Mouse (Mus musculus): ENCODE measurements at regions not wholly inside any gene's neighbourhood (a gene's known extent, or its start where the extent isn't known, plus 50 kb on each side); places are given as distances from the start of the nearest gene placed in this dataset.

DNA sequence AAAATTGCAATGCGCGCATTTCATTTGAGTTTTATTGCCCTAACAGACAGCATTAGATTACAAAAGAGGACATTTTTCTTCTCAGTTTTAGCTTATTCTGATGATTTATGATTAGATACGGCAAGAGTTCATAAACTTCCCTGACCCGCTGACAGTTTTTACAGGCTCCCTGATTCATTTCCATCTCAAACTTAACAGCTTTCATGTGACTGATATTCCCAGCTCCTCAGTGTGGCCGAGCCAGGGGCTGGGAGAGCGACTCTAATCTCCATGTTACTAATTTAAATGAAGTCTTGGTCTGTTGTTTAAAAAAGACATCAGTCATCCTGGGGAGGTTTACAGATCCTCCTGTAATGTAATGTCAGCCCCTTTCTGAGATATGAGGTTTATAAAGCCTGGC is 355.5 kb upstream of the Prox1 start:
- no peak for DNase-seq (ENCODE audit: low spot score)

DNA sequence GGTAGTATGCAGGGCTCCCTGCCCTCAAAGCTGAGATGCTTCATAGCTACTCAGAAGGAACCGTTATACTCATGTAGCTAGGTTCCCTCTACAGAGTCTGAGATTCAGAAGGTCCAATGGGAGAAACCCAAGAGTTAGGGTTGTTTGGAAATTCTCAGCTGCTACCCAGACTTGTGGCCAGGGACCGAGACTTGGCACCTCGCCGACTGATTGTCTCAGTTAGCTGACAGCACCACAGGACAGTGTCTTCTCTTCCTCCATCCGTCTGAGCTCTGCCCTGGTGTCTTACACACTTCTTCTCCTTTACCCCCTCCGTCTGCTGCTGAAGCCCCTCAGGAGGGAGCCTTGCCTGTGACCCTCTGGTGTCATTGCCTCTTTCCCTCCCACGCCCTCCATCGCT is 329.6 kb upstream of the Prox1 start:
- DNase-seq (ENCODE audit: low spot score): no peak

DNA sequence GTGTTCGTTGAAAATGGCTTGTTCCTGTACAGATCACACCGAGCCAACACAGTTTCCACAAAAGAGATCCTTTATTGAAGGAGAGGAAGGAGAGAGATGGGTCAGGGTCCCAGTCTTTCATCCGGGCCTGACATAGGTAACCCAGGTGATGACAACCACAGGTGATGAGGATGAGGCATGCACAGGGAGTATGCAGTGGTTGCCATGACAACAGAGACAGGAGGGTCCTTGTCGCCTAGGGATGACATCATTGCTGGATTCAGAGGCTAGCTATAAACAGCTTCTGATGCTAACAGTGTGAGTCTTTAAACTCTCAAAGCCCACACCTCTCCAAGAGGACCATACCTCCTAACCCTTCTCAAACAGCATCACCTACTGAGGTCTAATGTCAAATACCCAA is 327.0 kb upstream of the Prox1 start:
- no peak for DNase-seq (ENCODE audit: low spot score)

DNA sequence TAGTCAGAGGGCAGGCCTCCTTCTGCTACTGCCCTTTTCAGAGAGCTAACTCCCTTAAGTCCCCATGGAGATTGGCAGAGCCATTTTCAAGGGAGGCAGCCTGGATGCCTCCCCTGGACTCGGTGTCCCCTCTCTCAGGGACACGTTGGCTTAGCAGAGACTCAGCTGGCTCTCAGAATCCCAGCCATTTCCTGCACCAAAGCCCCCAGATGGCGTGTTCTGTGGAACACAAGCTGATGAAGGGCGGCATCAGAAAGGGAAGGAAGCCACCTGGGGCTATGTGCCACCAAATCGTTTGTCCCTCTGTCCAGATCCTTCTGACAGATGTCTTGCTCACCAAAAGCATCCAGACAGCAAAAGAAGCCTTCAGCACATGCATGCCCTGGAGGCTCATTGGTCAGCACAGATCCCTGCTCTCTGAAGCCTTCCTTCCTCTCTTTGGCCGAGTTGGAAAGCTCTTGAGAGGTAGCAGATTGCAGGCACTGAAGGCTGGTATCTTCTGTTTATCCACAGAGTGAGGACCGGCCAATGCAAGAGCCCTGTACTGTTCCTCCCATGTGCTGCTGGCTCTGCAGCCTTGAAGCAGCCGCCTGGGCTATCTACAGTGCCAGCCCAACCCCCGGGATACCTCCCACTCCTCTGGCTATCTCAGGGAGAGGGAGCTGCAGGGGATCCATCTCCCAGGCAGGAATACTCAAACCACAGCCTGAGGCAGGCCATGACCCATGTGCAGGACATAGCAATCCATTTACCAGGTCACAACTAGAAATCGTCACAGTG is 325.4 kb upstream of the Prox1 start:
- DNase-seq (ENCODE audit: low spot score): no peak

DNA sequence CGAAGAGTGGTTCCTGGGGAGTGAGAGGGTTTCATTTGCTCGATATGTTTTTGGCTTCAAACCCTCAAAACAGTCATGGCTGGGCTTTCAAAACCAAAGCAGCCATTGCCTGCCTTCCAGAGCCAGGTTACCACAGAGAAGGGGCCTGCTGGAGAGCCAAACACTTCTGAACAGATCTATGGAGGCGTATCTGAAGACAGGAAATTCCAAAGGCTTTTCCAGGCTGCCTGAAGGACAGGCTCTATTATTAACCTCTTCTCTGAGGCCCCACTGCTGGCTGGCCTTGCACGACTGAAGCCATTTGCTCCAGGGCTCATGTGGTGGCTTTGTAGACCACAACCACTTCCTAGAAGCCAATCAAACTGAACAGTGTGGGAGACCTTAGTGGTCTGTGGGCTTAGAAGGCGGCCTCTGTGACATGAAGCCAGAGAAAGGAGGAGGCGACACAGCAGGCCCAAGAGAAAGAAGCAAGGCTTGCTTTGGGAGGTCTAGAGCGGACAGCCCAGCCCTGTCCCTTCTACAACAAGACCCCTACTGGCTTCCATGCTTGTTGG is 316.1 kb upstream of the Prox1 start:
- no peak for DNase-seq (ENCODE audit: low spot score)

DNA sequence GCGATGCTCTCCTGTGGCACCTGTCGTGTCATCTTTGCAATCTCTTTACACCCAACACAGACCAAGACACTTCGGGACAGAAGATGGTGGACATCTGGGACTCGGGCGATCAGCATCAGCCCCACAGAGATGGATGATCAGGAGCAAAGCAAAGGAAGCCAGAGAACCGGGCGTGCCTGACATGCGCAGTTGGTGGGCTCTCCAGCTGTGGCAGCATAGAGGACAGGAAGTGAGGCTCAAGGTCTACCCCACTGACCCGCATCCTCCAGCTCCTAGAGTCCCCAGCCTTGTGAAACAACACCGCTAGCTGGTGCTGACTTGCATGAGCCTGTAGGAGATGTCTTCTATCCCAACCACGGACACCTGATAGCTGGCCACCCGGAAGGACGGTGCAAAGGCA is 312.9 kb upstream of the Prox1 start:
- DNase-seq (ENCODE audit: low spot score): no peak

DNA sequence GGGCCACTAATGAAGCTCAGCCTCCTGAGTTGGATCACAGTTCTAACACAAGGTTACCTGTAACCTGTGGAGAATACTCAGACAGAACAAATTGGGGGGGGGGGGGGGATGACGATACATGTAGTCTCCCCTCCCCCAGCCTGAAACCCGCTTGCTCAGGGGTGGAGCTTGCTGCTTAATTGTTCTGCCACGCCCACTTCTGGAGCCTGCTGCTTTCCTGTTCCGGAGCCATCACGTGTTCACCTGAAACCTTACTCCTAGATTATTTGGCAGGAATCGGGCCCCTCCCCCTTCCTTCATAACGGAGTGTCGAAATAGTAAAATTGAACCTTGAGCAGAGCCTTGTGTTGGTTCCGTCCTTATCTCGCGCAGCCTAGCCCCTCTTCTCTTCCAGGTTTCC is 310.6 kb upstream of the Prox1 start:
- no peak for DNase-seq (ENCODE audit: low spot score)

DNA sequence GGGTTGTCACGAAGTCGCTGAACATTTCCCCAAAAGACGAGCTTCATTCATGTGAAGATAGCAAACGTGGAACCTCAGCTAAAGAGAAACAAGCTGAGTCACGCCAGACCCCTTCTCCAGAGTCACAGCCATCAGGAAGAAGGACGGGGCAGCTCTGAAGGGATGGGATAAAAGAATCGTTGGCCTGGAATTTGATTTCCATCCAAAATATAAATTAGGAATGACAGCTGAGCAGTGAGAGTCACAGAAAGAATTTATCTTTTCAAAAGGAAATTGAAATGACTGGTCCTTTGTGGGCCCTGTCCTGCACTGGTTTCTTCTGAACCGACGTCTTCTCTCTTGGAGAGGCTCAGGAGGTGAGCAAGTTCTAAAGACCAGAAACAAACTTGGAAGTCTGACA is 310.1 kb upstream of the Prox1 start:
- DNase-seq (ENCODE audit: low spot score): no peak

DNA sequence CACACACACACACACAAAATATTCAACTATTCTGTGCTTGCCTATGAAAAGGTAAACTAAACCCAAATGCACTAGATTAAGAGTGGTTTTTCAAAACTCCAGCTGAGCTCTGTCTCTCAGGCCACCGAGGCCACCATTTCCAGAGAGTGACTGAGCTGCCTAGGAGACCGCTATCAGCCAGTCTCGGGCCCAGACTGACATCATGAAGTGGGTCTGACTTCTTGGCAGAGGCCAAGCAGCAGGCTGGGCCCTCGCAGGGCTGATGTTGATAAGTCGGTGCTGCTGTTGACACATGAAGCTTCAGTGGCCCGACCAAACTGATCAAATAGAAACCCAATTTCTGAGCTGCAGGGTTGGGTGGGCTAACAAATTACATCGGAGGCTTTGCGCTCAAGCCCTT is 302.2 kb upstream of the Prox1 start:
- DNase-seq (ENCODE audit: low spot score): no peak

DNA sequence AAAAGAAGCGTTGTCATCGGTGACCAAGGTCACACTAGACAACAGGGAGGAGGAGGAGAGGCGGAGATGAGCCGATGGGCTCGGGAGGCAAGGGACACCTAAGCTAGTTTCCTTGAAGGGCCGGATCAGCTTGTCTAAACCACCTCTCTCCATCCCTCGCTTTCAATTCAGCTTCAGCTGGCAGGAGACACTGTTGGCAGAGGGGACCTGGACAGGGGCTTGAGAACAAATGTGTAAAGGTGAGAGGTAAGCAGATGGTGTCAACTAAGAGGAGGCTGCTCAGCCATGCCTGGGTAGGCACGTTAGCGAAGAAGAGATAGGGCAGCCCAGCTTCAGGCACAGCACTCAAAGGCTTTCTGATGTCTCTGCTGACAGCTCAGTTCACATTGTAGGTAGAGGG is 299.8 kb upstream of the Prox1 start:
- no peak for DNase-seq (ENCODE audit: low spot score)

DNA sequence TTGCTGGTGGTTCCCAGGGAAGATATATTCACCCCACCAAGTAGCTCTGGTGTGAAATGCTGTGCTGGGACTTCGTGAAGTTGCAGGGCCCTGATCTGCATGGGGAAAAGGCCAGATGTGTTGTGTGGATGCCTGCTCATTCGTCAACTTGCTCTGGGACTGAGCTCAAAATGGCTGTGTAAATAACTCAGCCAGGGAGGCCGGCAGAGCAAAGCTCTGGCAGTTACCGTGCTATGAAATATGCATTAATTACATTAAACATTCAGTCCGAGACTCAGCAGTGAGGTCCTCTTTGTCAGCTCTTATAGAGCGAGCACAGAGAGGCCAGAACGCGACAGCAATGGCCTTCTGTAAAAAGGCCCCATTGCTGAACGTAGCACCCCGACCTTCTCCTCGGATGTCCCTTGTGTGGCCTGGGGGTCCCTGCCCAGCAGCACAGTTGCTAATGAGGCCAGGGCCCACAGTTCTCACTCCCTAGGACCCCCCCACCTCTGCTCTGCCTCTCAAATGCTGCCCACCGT is 287.1 kb upstream of the Prox1 start:
- no peak for DNase-seq (ENCODE audit: low spot score)

DNA sequence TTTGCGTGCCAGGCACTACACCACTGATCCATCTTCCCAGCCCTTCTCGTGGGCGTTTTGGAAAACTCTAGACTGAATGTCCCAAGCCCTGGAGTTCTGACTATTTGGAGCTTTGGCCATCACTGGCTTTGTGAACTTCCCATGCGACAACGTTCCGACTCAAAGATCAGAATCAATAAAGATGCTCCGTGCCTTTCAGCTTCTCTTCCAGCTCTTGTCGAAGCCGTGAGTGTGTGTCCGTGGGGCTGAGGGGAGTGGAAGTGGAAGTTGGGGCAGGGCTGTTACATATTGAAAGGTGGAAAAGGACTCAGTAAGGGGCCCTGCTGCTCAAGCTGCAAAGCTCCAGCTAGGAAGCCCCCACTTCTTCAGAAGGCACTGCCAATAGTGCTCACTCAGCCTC is 283.0 kb upstream of the Prox1 start:
- DNase-seq (ENCODE audit: low spot score): no peak

DNA sequence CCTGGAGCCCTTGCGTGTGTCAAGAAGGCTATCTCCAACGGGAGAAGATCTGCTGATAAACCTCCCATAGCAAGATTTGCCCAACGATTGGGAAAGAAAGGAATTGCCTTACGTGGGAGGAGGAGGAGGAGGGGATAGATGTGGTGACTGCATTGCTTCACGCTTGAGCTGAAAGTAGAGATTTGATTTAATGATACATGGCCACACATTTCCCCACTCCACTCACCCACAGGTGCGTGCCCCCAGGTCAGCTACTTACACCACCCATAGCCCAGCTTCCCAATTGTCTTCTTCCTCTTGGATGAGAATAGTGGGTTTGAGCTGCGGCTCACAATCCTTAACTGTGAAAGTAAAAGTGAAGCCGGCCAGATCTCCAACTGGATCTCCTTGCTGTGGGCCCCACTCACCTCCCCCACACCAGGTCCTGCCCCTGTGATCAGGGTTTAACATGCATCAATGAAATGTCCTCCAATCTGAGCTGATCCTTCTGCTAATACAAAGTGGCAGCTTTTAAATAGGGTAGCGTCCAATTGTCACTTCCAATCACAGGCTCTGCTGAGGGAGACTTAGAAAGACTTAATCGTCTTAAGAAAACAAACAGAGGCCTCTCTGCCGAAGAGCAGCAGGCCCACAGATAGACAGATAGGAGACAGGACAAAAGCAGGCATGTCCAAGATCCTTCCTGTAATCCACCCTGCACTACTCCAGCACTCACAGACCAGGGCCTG is 281.8 kb upstream of the Prox1 start:
- DNase-seq (ENCODE audit: low spot score): no peak

DNA sequence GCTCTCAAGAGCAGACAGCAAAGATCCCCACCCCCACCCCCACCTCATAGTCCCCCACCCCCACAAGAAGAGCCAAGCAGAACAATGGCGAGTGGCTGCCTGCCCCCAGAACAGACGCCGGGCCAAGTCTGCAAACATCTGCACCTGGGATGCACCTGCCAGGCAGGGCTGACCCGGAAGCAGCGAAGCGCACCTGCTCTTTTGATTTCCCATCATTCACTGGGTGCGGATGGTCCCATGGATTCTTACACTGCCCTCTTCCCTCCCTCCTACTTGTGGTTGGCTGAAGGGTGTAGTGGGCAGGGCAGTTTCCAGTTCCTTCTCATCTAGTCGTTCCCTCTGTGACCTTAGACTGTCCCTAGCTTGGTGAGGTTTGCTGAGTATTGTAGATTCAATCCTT is 277.7 kb upstream of the Prox1 start:
- DNase-seq (ENCODE audit: low spot score): no peak

DNA sequence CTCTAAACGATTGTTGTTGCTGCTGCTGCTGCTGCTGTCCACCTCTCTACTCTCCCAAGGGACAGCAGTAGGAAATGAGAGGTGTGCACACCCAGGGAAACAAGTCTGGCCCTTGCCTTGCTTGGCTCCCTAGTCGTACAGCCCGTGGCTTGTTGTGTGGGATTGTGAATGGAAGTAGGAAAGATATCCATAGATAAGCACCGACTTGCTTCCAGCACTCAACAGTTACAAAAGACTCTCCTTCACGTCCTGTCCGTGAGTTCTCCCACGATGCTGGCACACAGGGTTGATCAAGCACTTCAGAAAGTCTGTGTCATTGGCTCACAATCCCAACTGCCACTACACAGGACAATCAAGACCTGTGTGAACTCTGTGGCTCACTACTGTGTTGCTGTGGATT is 276.7 kb upstream of the Prox1 start:
- DNase-seq (ENCODE audit: low spot score): no peak

DNA sequence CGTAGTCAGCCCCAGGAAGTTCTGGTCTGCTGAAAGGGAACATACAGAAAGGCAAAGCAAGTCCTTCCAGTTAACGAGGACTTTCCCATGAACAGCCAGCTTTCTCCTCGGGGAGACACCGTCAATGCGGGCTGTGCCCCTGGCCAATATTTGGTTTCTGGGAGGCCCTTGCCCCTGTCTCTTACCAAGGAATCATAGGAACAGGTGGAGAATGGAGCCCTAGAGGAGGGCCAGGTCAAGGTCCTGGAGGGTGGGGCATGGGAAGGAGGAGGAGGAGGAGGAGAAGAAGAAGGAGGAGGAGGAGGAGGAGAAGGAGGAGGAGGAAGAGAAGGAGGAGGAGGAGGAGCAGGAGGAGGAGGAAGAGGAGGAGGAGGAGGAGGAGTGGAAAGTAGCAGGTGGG is 276.2 kb upstream of the Prox1 start:
- no peak for DNase-seq (ENCODE audit: low spot score)

DNA sequence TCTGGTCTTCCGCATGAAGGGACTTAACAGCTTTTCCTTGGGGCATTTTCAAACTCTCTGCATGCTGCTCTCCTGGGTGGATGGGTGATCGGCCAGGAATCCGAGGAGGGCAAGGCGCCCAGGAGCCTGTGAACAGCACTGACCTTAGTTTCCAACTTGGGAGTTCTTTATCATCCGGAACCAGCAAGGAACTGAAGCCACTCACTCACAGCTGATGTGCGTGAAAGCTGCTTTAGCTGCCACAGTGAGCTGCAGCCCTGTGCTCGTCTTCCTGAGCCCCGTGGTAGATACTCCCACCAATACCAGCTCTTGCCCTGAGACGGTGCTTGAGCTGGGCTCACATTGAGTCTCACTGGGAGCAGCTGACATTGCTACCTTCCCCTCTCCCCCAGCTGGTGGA is 273.9 kb upstream of the Prox1 start:
- DNase-seq (ENCODE audit: low spot score): no peak

DNA sequence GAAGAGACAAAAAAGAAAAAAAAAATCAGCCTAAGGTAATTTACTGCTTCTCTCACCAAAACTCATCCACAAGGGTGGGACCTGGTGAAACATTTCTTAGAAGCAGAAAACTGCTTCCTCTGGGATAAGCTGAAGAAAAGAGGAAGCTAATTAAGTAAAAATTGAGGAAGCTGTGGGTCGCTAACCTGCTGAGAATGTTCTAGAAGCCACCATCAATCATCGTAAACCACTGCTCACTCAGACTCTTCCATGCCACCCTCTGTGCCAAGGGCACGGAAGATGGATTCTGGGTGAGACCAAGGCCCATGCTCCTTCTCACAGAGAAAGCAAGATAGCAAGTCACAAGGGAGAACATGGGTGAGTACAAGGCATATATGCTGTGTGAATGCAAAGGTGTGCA is 272.7 kb upstream of the Prox1 start:
- DNase-seq (ENCODE audit: low spot score): no peak

DNA sequence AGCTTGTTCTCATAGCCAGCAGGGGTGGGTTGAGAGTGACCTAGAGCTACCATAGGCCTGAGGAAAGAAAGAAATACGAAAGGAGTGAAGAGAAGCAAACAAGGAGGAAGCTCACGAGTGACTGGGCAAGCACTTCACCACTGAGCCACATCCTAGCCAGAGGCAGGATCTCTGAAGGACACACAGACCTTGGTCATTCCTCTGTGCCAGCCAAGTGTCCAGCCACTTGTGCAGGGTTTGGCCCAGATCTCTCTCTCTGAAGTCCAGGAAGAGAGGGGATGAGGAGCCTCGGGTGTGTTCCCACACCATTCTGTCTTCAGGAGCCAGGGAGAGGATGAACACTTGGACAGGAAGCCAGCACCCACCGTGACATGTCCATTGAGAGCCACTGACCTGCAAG is 271.7 kb upstream of the Prox1 start:
- DNase-seq (ENCODE audit: low spot score): no peak

DNA sequence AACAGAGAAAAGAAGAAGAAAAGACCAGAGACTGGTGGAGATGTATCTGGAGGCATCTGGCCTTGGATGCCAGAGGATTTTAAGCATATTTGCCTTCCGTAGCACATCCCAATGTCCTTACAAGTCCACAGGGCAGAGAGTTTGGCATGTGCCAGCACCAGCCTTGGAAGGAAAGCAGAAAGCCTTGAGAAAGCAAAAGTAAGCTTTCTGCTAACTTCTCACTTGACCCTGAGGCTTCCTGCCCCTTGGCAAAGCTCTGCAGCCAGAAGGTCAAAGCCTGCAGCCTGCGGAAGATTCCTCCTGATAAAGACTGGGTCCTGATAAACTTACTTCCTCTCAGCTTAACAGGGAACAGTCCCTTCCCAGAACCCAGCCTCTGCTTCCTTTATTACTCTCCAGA is 268.3 kb upstream of the Prox1 start:
- DNase-seq (ENCODE audit: low spot score): no peak

DNA sequence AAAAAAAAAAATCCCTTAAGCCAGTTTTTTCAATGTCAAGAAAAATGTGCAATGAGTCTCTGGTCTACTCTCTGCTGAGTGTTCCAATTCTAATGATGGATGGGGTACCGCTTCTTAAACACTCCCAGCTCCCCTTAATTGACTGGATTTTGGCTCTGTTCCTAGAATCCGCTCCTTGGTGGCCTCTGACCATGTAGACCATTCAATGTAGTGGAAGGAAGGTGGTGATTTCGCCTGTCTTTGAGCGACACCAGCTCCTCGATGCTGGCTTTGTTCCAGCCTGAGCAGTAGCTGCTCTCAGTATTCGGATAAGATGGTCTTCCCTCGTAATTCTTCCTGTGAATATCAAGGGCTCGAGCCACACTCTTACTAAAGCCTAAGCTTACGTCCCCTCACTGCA is 252.4 kb upstream of the Prox1 start:
- DNase-seq (ENCODE audit: low spot score): no peak

DNA sequence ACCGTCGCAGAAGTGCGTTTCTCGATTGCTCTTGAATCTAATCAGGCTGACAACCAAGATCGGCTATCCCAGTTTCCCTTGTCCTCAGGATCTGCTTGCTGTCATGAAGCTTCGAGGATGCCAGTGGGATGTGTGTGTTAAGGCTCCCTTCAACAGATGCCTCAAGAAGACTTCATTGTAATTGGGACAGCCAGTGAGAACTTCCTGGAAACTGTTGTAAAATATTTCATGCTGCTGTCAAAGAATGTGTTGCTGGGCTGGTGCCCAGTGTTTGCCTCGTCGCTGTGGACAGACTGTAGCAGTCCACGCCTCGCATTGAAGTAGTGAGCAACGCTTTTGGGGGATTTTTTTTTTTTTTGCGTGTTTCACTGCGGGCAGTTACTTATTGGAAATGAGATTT is 249.2 kb upstream of the Prox1 start:
- DNase-seq (ENCODE audit: low spot score): no peak

DNA sequence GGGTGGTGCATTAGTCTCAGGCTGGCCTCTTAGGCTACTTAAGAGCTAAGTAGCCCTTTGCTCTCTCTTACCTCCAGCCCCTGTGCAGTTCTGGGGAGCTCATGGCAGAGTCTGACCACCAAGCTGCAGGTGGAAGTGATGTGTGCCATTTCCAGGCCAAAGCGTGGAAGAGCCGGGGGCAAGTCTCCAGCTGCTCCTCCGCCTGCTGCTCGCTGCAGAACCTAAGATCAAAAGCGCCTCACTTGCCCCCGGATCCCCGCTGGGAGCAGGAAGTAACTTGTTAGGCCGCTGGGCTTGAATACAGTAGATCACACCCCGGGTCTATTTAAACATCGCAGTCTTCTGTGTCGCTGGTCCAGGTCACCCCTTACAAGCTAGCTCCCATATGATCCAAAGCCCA is 246.8 kb upstream of the Prox1 start:
- DNase-seq (ENCODE audit: low spot score): no peak

DNA sequence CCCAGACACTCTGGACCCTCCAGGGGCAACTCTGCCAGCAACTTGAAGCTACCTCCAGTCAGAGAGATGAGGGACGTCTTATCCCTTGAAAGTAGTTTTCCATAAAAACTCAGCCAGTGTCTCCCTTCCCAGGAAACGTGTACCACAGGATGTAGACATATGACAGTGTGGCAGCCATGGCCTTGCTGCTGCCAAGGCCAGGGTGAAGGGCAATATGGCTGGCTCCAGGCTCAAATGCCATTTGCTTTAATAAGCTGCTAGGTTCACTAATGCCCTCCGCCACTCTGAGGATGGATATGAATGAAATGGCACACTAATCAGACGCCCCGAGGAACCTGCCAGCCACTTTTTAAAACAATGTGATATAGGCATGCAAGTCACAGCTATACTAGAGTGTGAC is 241.2 kb upstream of the Prox1 start:
- DNase-seq (ENCODE audit: low spot score): no peak
